Mouse (Mus musculus) gastrocnemius, postnatal 14 days (tissue): ENCODE measurements around the gene Rhag. TPM values are rescaled to one million over a fixed set of nuclear protein-coding genes. Genes with fewer than 3 reads are reported as not detected.

Experiments used
- DNase-seq: peaks from one replicate; pipeline ENCODE4 v3.0.0; 2021; ENCODE audit warnings: mixed read lengths
- intact Hi-C: fragments of 180-260 bp; cut with DNase I; formaldehyde crosslinking; loops from one replicate; pipeline ENCODE4 v1.15.1; 2025; ENCODE audit warnings: low total_unique reads
- long read RNA-seq, 2 experiments: library from polyadenylated mRNA; stranded (forward); transcript quantifications; one replicate each; pipeline ENCODE4 v2.0.0; 2021
- total RNA-seq, 2 experiments: library from RNA; stranded (reverse); gene quantifications; 2 replicates each; pipeline ENCODE4 v1.2.3; 2021

The Rhag gene
- total RNA-seq, result not detected
- long read RNA-seq, experiment 1, result 0 reads
- long read RNA-seq, experiment 2, result 0 reads

DNA sequence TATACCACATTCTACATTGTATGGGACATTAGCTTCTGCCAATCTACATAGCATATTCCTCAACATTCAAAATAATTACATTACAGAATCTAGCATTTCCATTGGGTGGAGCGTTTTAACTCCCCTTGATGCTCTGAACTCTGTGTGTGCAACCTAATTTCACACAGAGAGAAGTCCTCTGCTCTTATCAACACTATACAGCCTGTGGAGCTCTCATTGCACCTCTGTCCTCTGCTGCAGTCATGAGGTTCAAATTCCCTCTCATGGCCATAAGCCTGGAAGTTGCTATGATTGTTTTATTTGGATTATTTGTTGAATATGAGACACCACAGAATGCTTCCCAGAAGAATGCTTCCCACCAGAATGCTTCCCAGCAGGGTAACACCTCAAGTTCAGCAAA is at the start of gene Rhag:
Gene Rhag (plus strand): TSS at position 193 of the 400 bp plus-strand sequence.
- intact Hi-C loops, result no loop called here
- DNase-seq, result no peak

DNA sequence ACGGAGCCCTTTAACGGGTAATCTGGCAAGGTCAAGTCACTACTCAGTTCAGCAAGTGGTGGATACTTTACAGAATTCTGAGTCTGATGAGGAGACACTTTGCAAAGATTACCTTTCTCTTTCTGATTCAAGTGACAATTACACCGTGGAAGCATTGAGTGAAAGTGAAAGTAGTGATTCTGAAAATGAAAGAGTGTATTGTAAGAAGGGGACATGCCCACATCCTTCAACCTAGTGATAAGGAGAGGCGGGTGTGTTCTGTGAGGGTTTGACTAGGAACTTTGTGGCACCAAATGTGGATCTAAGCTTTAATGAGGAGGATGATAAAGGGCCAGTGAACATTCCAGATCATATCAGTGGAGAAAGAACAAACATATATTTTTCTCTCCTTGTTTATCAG is 47.3 kb upstream of the Rhag start:
- intact Hi-C loops, result no loop called here
- no peak for DNase-seq

DNA sequence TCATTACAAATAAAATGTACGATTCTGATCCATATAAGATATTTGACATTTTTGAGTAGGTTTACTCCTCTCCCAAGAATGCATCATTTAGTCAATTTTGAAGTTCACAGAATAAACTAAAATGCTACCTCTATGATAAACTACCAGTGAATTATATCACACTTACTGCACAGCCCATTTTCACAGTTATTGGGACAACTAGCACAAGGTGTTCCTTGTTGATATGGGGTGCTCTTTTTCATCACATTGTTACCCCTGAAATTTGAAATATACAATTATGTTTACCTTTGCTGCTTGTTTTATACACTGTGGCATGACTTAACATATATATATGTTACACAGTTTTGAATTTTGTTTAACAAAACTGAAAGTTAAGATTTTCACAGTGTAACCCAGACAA is 43.8 kb upstream of the Rhag start:
- intact Hi-C loops, result no loop called here
- no peak for DNase-seq

DNA sequence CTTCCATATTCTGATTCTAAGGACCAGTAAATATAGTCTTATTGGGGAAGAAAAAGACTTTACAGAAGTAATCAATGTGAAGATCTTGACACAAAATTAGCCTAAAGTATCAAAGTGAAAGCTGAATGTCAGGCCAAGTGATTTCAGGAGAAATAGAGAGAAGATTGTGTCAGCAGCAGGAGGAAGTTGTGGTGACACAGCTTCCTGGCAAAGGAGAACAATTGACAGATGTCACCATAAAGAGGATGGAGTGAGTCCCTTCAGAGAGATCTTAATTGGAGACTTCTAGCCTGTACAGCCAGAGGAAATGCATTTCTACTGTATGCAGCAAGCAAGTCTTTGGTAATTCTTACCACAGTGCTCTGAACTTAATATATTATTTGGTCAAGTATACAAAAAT is 21.0 kb upstream of the Rhag start:
- intact Hi-C loops, result no loop called here
- DNase-seq, result no peak

DNA sequence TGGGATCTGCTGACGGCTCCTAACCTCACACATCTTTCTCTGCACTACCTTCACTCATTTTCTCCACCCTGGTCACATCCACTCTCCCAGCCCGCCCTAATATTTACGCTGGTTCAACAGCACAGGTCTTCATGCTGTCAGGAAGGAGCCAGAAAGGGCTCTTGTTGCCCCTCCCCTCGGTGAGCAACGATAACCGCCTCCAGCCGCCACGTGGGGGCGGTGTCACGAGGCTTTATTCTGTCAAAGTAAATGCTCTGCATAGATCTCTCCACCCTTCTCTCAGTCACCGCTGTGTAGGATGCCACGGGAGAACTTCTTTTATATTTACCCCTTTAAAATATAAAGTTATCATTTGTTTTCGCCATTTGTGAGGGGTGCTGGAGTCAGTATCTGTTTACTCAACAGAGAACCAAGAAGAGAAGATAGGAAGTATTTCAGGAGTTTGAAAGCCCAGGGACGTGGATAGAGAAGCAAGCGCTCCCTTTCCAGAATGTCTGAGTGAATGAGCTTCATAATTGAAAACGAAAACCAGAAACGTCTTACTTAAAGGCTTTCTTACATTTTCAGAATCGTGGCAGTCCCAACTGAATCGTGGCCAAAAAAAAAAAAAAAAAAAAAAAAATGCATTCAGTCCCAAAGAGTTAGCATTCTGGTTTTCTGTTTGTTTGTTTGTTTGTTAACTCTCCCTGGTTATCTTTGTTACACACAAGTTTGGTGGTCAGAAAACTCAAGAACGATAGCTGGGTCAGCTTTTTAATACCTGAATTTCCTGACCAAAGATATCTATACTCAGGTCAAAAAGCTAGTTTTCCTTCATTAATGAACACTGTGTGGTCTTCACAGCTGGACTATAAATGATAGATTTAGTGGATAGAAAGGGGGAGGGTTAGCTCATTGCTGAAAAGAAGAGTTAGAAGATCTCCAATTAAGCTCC is 16.7 kb upstream of the Rhag start:
- intact Hi-C loops, result no loop called here
- no peak for DNase-seq

DNA sequence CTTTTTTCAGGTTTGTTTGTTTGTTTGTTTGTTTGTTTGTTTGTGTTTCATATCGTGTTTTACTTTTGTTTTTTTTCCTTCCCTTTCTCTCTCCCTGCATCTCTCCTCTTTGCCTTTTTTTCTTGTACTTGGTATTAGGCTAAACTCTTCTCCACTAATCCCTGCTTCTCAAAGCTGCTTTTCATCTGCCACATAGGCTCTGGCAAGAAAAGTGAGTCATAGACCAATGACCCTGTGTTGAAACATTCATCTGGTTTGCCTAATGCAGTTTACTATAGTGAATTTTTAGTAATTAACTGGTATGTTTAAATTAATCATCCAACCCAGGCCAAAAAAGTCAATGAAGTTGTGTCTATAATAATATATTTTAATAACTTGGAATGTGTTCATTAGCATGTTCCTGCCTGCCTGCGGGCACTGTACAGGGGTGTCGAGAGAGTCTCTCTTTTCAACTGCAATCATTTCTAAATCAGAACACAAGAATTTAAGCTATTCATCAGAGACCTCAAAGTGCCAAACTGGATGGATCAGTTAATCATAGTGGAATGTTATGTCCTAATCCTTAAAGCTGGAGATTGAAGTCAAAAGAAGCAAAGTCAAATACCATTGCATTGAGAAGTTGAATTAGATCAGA is 8.1 kb upstream of the Rhag start:
- DNase-seq, result no peak
- intact Hi-C loops, result no loop called here

DNA sequence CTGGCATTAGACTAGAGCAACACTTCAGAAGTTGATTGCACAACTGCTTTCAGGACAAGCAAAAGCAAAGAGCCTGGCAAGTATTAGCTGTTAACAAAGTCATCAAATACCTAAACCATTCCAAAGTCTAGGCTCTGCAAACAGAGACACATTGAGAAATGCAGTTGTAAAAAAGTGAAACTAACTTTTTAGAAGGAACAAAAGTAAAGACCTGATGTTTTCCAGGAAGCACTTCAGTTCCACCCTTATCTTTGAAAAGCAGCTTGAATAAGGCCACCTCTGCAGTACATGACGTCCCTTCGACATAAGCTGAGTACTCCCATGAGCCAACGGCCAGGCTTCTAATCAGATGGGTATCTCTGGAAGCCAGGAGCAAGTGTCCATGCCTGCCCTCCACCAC is 4.4 kb upstream of the Rhag start:
- DNase-seq, result no peak
- intact Hi-C loops, result no loop called here

DNA sequence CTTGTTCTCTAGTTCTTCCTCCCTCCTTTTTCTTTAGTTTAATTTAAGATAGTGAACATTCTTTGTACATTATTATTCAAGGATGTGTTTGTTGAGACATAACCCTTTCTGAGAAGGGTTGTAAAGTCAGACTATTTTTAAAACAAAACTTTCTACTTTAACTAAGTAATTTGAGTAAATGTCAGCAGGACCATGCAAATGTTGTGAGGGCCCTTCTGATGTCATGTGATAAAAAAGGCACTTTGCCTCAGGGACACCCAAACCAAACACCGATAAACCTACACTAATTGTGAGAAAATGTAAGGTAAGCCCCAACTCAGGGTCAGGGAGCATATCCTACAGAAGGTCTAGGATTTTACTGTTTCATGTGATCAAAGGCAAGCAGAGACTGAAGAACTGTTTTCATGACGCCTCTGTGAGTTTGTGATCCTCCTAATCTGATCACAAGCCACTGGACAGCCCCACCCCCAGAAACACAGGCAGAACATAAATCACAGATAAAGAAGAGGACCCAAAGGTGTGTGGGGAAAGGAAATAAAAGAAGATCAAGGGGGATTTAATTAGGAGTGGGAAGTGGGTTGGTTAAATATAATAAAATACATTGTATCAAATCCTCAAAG is 3.9 kb upstream of the Rhag start, which contains the start of gene Crisp2:
Gene Crisp2 (minus strand): TSS at position 51 of the 620 bp plus-strand sequence.
- intact Hi-C loops, result no loop called here
- no peak for DNase-seq

DNA sequence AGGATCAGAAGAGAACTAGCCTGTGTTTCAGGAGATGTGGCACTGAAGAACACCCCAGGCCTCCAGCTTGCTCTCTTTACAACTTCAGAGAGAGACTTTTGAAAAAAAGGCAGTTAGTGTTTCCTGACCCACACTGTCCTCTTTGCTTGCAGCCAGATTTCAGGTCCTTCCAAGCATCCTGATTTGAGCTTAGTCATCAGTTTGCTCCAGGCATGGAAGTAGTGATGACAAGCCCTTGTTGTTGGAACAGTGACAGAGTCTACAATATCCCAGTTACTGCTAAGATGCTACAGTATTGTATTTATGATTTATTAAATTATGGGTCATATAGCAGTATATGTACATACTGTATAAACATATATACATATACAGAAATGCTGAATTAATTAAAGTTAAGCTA is 2.9 kb upstream of the Rhag start:
- no peak for DNase-seq
- intact Hi-C loops, result no loop called here

DNA sequence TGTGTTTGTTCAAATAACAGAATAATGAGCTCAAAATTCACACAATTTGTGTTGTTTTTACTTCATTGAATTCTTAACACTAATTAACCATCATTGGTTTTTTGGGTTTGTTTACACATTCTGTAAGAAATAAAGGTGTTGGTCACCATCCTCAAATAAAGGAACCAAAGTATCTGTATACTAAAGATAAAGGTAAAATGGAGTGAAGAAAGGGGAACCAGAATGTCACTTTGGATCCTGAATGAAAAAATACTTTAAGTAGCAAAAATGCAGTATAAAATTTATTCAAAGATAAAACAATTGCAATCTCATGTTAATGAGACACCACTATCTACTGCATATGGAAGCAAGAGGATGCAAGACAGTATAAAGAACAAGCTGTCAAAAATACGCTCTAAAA is 634 bp downstream of the Rhag start:
- intact Hi-C loops, result no loop called here

DNA sequence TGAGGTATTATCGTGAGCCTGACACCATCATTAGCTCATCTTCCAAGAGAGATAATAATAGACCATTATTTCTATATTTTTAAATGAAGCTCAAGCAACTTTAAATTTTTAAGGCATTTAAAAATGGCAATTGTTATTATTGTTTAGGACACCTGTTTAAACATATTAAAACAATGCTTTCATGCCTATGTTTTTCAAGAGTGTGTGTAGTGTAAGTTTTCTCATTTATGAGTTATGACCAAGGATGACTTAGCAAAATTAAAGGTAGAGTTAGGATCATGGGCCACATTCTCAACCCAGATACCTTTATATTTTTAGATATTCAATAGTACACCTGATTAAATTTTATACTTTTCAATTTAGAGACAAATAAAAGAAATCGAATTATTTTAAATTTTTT is 1.3 kb downstream of the Rhag start:
- DNase-seq, result no peak
- intact Hi-C loops, result no loop called here

More for the DNA sequence above, 634 bp downstream of the Rhag start:
- DNase-seq, result no peak

DNA sequence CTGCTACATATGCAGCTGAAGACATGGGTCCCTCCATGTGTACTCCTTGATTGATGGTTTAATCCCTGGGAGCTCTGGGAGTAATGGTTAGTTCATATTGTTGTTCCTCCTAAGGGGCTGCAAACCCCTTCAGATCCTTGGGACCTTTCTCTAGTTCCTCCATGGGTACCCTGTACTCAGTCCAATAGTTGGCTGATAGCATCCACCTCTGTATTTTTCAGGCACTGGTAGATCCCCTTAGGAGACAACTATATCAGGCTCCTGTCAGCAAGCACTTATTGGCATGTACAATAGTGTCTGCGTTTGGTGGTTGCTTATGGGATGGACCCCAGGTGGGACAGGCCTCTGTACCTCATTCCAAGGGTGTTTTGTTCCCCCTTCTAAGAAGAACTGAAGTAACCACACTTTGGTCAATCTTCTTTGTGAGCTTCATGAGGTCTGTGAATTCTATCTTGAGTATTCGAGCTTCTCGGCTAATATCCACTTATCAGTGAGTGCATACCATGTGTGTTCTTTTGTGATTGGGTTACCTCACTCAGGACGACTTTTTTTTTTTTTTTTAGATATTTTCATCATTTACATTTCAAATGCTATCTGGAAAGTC is 6.5 kb downstream of the Rhag start:
- DNase-seq, result no peak
- intact Hi-C loops, result no loop called here

DNA sequence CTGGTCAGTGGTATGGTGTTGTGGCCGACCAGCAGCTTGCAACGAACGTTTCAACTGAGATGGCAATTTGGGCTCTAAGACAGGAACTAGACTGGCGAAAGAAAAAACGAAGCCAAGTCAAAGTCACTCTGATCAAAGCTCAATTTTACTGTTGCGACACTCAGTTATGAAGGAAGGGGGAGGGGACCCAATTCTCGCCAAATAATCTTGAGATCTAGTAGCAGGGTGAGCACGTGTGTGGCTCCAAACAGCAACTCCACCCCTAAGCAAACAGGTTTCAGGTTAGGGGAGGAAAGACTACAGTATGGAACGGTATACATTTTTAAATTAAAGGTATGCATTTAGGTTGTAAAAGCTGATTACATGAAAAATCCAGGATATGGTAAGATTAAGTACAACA is 10.6 kb downstream of the Rhag start:
- intact Hi-C loops, result no loop called here
- no peak for DNase-seq

DNA sequence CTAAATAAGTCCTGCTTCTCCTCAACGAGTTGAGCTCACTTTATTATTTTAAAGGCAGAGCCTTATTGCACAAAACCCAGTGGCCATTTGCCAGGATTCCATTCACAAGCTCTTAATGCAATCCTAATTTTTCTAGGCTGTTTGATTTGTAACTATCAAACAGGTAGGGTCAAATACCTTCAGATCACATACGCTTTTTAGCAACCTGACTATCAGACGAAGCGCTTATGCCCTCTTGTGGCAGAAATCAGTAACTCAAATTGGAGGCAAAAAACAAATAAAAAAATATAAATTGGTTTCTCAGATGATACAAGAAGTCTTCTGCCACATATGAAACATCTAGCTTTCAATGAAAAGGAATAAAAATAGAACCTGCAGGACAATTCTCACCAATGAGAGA is 12.9 kb downstream of the Rhag start:
- DNase-seq, result no peak
- intact Hi-C loops, result no loop called here

DNA sequence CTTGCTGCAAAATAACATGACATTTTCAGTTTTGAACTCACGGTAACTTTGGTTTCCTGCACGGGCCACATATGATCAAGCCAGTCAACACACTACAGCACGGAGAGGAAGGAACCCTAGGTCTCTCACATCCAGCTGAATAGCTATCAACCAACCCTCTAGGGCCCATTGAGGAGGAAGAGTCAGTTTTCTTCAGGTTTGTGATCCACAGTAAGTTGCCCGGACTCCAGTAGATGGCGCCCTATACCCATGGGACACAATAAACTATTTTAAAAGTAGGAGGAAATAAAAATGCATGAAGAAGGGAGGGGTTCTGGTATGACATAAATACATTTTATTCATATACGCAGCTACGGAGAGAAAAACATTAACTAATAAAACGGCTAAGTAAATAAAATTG is 13.6 kb downstream of the Rhag start:
- DNase-seq, result peak; percentile 5
- intact Hi-C loops, result no loop called here

DNA sequence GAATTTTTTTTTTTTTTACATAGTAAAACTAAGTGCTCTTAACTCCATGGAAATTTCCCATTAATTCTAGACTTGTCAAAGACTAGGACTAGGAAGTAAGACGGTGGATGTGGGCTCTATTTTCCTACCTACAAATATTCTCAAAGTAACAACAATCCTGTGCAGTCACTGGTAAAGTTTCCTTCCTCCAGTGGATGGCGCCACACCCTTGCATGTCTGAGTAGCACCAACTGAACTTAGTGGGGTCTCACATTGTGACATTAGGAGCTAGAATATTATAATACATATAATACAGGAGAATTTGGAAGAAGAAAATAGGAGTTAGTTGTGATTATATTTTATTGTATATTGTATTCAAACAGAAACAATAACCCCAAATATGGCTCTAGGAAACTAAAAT is 20.9 kb downstream of the Rhag start:
- DNase-seq, result no peak

DNA sequence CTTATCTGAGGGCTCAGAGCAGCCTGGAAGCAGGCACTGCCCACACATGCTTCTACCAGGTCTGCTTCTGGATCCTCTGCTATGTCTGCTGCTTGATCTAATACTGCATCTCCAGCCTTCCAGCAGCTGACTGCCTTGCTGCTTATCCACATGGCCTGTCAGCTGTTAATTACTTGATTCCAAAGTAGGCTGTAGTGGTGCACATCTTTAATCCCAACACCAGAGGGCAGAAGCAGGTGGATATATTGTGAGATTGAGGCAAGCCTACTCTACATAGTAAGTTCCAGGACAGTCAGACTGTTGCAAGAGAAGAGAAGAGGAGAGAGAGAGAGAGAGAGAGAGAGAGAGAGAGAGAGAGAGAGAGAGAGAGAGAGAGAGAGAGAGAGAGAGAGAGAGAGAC is 26.4 kb downstream of the Rhag start:
- intact Hi-C loops, result loop anchor here (5.0 kb wide), 1 partner anchor 60 kb away; no protein-coding TSS in a partner anchor
- DNase-seq, result no peak

More for the DNA sequence above, 20.9 kb downstream of the Rhag start:
- intact Hi-C loops, result no loop called here

DNA sequence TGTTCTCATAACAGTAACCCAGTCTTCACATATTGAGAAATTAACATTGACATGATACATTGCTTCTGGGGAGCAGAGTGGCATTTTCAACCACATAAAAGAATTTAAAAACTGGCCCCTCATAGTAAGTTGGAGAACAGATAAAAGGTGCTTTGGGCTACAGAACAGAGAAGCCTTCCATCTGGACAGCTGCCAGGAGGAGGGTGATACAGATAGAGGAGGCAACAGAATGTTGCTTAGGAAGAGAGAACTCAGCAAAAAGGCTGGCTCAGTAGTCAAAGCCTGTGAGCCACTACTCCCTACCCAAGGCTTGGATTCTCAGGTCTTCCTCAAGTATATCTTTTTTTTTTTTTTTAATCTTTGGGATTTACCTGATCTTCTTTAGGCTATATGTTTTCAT is 44.1 kb downstream of the Rhag start:
- intact Hi-C loops, result no loop called here
- no peak for DNase-seq

DNA sequence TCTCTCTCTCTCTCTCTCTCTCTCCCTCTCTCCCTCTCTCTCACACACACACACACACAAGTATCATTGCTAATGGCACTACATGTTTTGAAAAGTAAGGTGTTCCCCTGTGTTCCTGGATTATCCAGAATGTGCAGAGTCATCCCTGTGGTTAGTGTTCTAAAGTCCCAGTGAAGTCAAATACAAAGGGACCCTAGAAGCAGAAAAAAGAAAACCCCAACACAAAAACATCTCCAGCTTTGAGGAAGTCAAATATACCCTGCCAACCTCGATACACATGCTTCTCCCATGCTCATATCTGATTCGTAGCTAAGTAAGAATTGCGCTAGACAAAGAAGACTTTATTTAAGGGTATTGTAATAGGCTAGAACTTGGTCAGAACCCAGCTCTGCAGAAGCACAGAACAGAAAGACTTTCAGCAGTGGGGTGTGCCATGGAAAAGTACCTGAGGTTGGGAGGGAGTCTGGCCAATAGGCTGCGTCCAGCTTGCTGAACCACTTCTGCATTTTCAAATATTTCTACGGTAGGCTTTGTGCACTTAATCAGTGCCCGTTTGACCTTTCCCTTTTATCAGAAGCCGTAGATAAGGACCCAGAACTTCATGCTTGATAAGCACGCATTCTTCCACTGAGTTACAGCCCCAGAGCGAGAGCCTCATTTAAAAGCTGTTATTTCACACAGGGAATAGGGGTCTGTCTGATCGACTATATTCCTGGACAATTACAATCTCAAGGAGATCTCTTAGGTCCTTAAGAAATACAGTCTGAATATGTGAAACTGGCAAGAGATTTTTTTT is 58.2 kb downstream of the Rhag start:
- no peak for DNase-seq
- intact Hi-C loops, result no loop called here
